ENCODE assay signal across 8 mouse cellular contexts in the genomic region with DNA sequence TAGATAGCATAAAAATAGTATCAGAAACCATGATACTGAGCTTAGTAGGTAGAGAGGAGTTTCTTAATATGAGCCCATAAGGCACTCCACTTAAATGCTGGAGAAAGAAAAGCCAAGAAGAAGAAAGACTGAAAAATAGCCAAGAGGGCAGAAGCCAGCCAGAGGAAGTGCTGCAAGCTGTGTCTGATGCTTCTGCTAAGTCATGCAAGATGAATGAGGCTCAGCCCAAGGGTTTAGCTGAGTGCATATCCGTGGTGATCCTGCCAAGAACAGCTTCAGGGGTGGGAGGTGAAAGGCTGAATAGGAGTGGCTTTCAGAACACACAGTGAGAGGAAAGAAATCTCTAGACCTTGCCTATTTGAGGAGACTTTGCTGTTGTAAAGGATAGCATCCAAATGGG.
DNase-seq lines count a peak whose midpoint lies in the region; ATAC-seq and TF ChIP-seq lines count a peak whose summit lies in the region.
"Had no signal": no experiment of that assay in that cellular context is flagged by ENCODE, and none has a peak within 500 bp of the region (broad histone marks: within the 10 kb centered on the region; RNA-seq: fewer than 3 reads in every experiment).

No protein-coding gene starts in this region.

- H3K4me1 ChIP-seq in liver, adult 2 months (ENCODE audit: control insufficient read depth, insufficient read depth, low read length) = no peaks in the 10 kb centered on the region
- H3K4me1 ChIP-seq in liver, embryonic 11.5 days (replicated peaks; ENCODE audit: control insufficient read depth, insufficient read depth, low read length) = no peaks in the 10 kb centered on the region
- H3K4me1 ChIP-seq in kidney, embryonic 16.5 days (ENCODE audit: insufficient read depth, low read length) = peaks cover 11% of the 10 kb centered on the region
- H3K4me1 ChIP-seq in stomach, embryonic 14.5 days (ENCODE audit: control insufficient read depth, insufficient read depth, low read length) = peaks cover 3% of the 10 kb centered on the region; the same call in 1 of the 2 replicates
- H3K4me1 ChIP-seq in thymus, adult 2 months (replicated peaks; ENCODE audit: control insufficient read depth, insufficient read depth, low read length) = no peaks in the 10 kb centered on the region
- H3K4me1 ChIP-seq: neural tube, embryonic 12.5 days had no signal

- no peak for TF ChIP-seq CTCF in liver, adult 2 months (IDR thresholded peaks at IDR 0.05; ENCODE audit: low read depth, low read length)
- TF ChIP-seq CTCF in thymus, adult 2 months (IDR thresholded peaks at IDR 0.05; ENCODE audit: borderline replicate concordance, control insufficient read depth, extremely low read depth, insufficient read depth, low read length, poor library complexity) = no peak

- no peak overlapping the region for H3K4me2 ChIP-seq in liver, embryonic 11.5 days
- no peak overlapping the region for H3K4me2 ChIP-seq in kidney, embryonic 16.5 days (replicated peaks; ENCODE audit: low read depth, low read length)
- H3K4me2 ChIP-seq in stomach, embryonic 14.5 days (replicated peaks; ENCODE audit: low read depth, low read length) = no peak overlapping the region
- H3K4me2 ChIP-seq: neural tube, embryonic 12.5 days had no signal

- H3K36me3 ChIP-seq in liver, adult 2 months (ENCODE audit: control insufficient read depth, insufficient read depth, low read length) = no peaks in the 10 kb centered on the region
- H3K36me3 ChIP-seq in liver, embryonic 11.5 days (ENCODE audit: control insufficient read depth, insufficient read depth, low read length) = no peaks in the 10 kb centered on the region
- no peaks in the 10 kb centered on the region for H3K36me3 ChIP-seq in kidney, embryonic 16.5 days (ENCODE audit: insufficient read depth, low read length)
- no peaks in the 10 kb centered on the region for H3K36me3 ChIP-seq in stomach, embryonic 14.5 days (ENCODE audit: control insufficient read depth, insufficient read depth, low read length)
- H3K36me3 ChIP-seq in thymus, adult 2 months (ENCODE audit: control insufficient read depth, insufficient read depth, low read length) = no peaks in the 10 kb centered on the region

- no peak overlapping the region for H3K9ac ChIP-seq in liver, adult 2 months (ENCODE audit: low read depth, low read length)
- H3K9ac ChIP-seq in liver, embryonic 11.5 days (ENCODE audit: low read depth, low read length) = no peak overlapping the region
- H3K9ac ChIP-seq in kidney, embryonic 16.5 days (replicated peaks; ENCODE audit: low read length) = no peak overlapping the region
- no peak overlapping the region for H3K9ac ChIP-seq in stomach, embryonic 14.5 days (replicated peaks; ENCODE audit: low read depth, low read length)
- H3K9ac ChIP-seq: neural tube, embryonic 12.5 days had no signal

- no peak for ATAC-seq in liver, embryonic 11.5 days (replicated peaks; ENCODE audit: low FRiP score)
- ATAC-seq in kidney, embryonic 16.5 days (ENCODE audit: low FRiP score, low TSS enrichment) = peak; percentile 91
- ATAC-seq in stomach, embryonic 14.5 days (ENCODE audit: insufficient number of reproducible peaks, insufficient read depth, low FRiP score, low read depth) = peak; percentile 78; the same call in 1 of the 2 replicates

- no peaks in the 10 kb centered on the region for H3K79me2 ChIP-seq in liver, adult 2 months (ENCODE audit: control insufficient read depth, insufficient read depth, low read length)

- no peak overlapping the region for H3K4me3 ChIP-seq in liver, adult 2 months (ENCODE audit: insufficient read depth, low read depth, low read length)
- H3K4me3 ChIP-seq in liver, embryonic 11.5 days (ENCODE audit: low read depth, low read length) = no peak overlapping the region
- no peak overlapping the region for H3K4me3 ChIP-seq in kidney, embryonic 16.5 days (ENCODE audit: low read length)
- no peak overlapping the region for H3K4me3 ChIP-seq in stomach, embryonic 14.5 days (ENCODE audit: low read depth, low read length)
- H3K4me3 ChIP-seq in thymus, adult 2 months (ENCODE audit: control insufficient read depth, insufficient read depth, low read length) = no peak overlapping the region
- H3K4me3 ChIP-seq: neural tube, embryonic 12.5 days had no signal

- no peak overlapping the region for H3K27ac ChIP-seq in liver, adult 2 months (replicated peaks; ENCODE audit: insufficient read depth, low read depth, low read length)
- no peak overlapping the region for H3K27ac ChIP-seq in liver, embryonic 11.5 days (ENCODE audit: low read depth, low read length)
- no peak overlapping the region; the same call in 1 of the 2 replicates for H3K27ac ChIP-seq in kidney, embryonic 16.5 days (ENCODE audit: low read length)
- H3K27ac ChIP-seq in stomach, embryonic 14.5 days (ENCODE audit: low read length) = no peak overlapping the region
- H3K27ac ChIP-seq in thymus, adult 2 months (ENCODE audit: control insufficient read depth, insufficient read depth, low read length) = no peak overlapping the region
- H3K27ac ChIP-seq: neural tube, embryonic 12.5 days had no signal

- no peaks in the 10 kb centered on the region for H3K27me3 ChIP-seq in liver, adult 2 months (ENCODE audit: control insufficient read depth, insufficient read depth, low read length)
- H3K27me3 ChIP-seq in liver, embryonic 11.5 days (replicated peaks; ENCODE audit: control insufficient read depth, insufficient read depth, low read length) = no peaks in the 10 kb centered on the region
- no peaks in the 10 kb centered on the region for H3K27me3 ChIP-seq in kidney, embryonic 16.5 days (ENCODE audit: insufficient read depth, low read length)
- H3K27me3 ChIP-seq in stomach, embryonic 14.5 days (ENCODE audit: control insufficient read depth, insufficient read depth, low read length) = no peaks in the 10 kb centered on the region
- H3K27me3 ChIP-seq in thymus, adult 2 months (ENCODE audit: control insufficient read depth, insufficient read depth, low read length) = no peaks in the 10 kb centered on the region
- H3K27me3 ChIP-seq: neural tube, embryonic 12.5 days had no signal

- TF ChIP-seq POLR2A in liver, adult 2 months (IDR thresholded peaks at IDR 0.05; ENCODE audit: extremely low read depth, insufficient read depth, low read length) = no peak
- no peak for TF ChIP-seq POLR2A in thymus, adult 2 months (IDR thresholded peaks at IDR 0.05; ENCODE audit: control insufficient read depth, extremely low read depth, insufficient read depth, low read length, poor library complexity)

- peak; percentile 41 for DNase-seq in liver, adult 2 months (ENCODE audit: extremely low read depth, low read depth, low spot score)
- DNase-seq in liver, embryonic 11.5 days (ENCODE audit: low spot score) = no peak
- peak; percentile 83 for DNase-seq in brain, adult 2 months (ENCODE audit: low read depth, low spot score)
- DNase-seq in fibroblast of lung, adult 2 months (ENCODE audit: low read depth) = peak; percentile 65
- no peak for DNase-seq in thymus, adult 2 months

- 16% methylated on average over 1 of the region's 1 CpGs for WGBS in liver, adult 2 months
- 10% methylated on average over 1 of the region's 1 CpGs for WGBS in liver, embryonic 11.5 days
- WGBS in kidney, embryonic 16.5 days = 3% methylated on average over 1 of the region's 1 CpGs
- WGBS in stomach, embryonic 14.5 days = 14% methylated on average over 1 of the region's 1 CpGs
- WGBS in thymus, adult 2 months = 0% methylated on average over 1 of the region's 1 CpGs

- H3K9me3 ChIP-seq in liver, embryonic 11.5 days (ENCODE audit: control insufficient read depth, low read length) = no peaks in the 10 kb centered on the region
- H3K9me3 ChIP-seq in kidney, embryonic 16.5 days (ENCODE audit: low read length) = no peaks in the 10 kb centered on the region
- no peaks in the 10 kb centered on the region for H3K9me3 ChIP-seq in stomach, embryonic 14.5 days (ENCODE audit: control insufficient read depth, low read depth, low read length)
- H3K9me3 ChIP-seq: neural tube, embryonic 12.5 days had no signal

Comparison
In these comparisons a context has a peak if more than half of its experiments do, and no peak if none do; other contexts are left out.
1. DNase-seq: peak in liver, adult 2 months (single experiment), brain, adult 2 months (single experiment) and fibroblast of lung, adult 2 months (single experiment); none in liver, embryonic 11.5 days (single experiment) and thymus, adult 2 months (single experiment).